Mouse (Mus musculus): ENCODE data around the gene Khdc4. TPM values are rescaled to one million over a fixed set of nuclear protein-coding genes. Genes with fewer than 3 reads are reported as not detected.
A peak's percentile ranks its signal among the peaks of the same experiment; 100 is the strongest.

The Khdc4 gene
- total and polyA plus RNA-seq, 2 experiments from 2014 or later = 66.1 to 74.4 TPM

DNA sequence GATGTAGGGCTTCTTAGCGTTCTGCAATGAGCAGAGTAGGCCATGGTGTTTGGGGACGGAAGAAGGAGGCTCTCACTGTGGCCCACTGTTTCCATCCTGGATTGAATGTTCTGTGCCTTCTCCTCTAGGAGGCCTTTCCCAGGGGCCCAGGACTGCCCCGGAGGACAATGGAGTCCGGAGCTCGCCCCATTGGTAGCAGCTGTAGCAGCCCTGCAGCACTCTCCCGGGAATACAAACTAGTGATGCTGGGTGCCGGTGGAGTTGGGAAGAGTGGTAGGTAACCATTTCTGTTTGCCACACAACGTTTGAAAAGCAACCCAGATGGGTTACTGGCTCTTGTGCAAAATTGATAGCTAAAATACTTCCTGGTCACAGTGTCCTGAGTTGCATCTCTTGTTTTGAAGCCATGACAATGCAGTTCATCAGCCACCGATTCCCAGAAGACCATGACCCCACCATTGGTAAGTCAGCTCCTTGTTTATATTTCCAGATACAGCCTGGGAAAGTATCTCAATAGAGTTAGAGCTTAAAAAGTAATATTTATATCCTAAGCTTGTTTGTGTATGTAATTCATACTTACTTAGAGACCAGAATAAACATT, 31.7 kb downstream of the Khdc4 start:
- TF ChIP-seq CTCF (IDR thresholded peaks at IDR 0.05; ENCODE audit: low read depth) = no peak
- H3K27ac ChIP-seq = peak overlapping the region; percentile 71
- peak overlapping the region; percentile 81 for H3K4me2 ChIP-seq (ENCODE audit: low read depth, low read length)
- H3K4me1 ChIP-seq (ENCODE audit: insufficient read depth, low read length) = peaks cover 10% of the 10 kb centered on the region
- peak overlapping the region; percentile 64 for H3K4me3 ChIP-seq (ENCODE audit: low read length)
- H3K27me3 ChIP-seq (ENCODE audit: insufficient read depth, low read length) = no peaks in the 10 kb centered on the region
- DNase-seq (ENCODE audit: low spot score) = peak; percentile 61
- H3K9ac ChIP-seq (replicated peaks; ENCODE audit: low read length) = peak overlapping the region; percentile 53
- H3K36me3 ChIP-seq (ENCODE audit: insufficient read depth, low read length) = peaks cover 11% of the 10 kb centered on the region
- 5% methylated on average over 9 of the region's 9 CpGs for WGBS
- ATAC-seq = peak; percentile 67
- no peaks in the 10 kb centered on the region for H3K9me3 ChIP-seq (ENCODE audit: low read length)

GRCm38 (mm10) chr3:88717831-88718230, 32.2 kb downstream of the Khdc4 start:
- peak overlapping the region; percentile 81 for H3K4me2 ChIP-seq (ENCODE audit: low read depth, low read length)
- H3K27ac ChIP-seq = no peak overlapping the region
- H3K27me3 ChIP-seq (ENCODE audit: insufficient read depth, low read length) = no peaks in the 10 kb centered on the region
- ATAC-seq = no peak
- H3K4me3 ChIP-seq (ENCODE audit: low read length) = peak overlapping the region; percentile 64
- H3K4me1 ChIP-seq (ENCODE audit: insufficient read depth, low read length) = peaks cover 10% of the 10 kb centered on the region
- H3K36me3 ChIP-seq (ENCODE audit: insufficient read depth, low read length) = peaks cover 9% of the 10 kb centered on the region
- 60% methylated on average over 1 of the region's 1 CpGs for WGBS
- no peak overlapping the region for H3K9ac ChIP-seq (replicated peaks; ENCODE audit: low read length)
- H3K9me3 ChIP-seq (ENCODE audit: low read length) = no peaks in the 10 kb centered on the region
- TF ChIP-seq CTCF (IDR thresholded peaks at IDR 0.05; ENCODE audit: low read depth) = no peak
- no peak for DNase-seq (ENCODE audit: low spot score)

GRCm38 (mm10) chr3:88719098-88719497, 33.5 kb downstream of the Khdc4 start:
- Histone ChIP-seq H3K4me2 (ENCODE audit: low read depth, low read length) (0 out of 2 replicates have a peak overlapping the region, but pooled peaks have one; percentile 81), H3K27me3 (ENCODE audit: insufficient read depth, low read length) (no peaks in the 10 kb centered on the region), H3K4me1 (ENCODE audit: insufficient read depth, low read length) (peaks cover 10% of the 10 kb centered on the region), H3K27ac (no peak overlapping the region), H3K36me3 (ENCODE audit: insufficient read depth, low read length) (no peaks in the 10 kb centered on the region; the same call in 1 of the 2 replicates), H3K9ac (replicated peaks; ENCODE audit: low read length) (no peak overlapping the region), H3K9me3 (ENCODE audit: low read length) (no peaks in the 10 kb centered on the region), H3K4me3 (ENCODE audit: low read length) (no peak overlapping the region)
- peak; percentile 34 for TF ChIP-seq CTCF (IDR thresholded peaks at IDR 0.05; ENCODE audit: low read depth)
- 56% methylated on average over 2 of the region's 2 CpGs for WGBS
- ATAC-seq (peak; percentile 66; the same call in 1 of the 2 replicates), DNase-seq (ENCODE audit: low spot score) (peak; percentile 49)

DNA sequence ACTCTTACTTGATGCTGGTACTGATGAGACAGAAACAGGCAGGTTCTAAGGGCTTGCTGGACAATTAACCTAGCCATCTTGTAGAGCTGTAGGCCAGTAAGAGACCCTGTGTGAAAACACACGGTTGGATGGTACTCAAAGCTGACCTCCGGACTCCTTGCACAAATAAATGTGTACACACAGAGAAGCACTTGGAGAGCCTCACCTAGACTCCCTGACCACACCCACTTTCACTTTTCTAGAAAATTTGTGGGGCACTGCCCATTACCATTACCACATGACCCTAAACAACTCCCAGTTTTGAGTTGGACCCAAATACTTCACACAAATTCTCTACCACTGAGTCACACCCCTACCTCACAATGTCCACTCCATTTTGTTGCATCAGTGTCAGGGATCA, 51.0 kb downstream of the Khdc4 start:
- WGBS = 88% methylated on average over 2 of the region's 2 CpGs
- no peak for ATAC-seq
- Histone ChIP-seq H3K4me1 (ENCODE audit: insufficient read depth, low read length) (no peaks in the 10 kb centered on the region), H3K4me2 (ENCODE audit: low read depth, low read length) (no peak overlapping the region), H3K27me3 (ENCODE audit: insufficient read depth, low read length) (no peaks in the 10 kb centered on the region), H3K9ac (replicated peaks; ENCODE audit: low read length) (no peak overlapping the region), H3K36me3 (ENCODE audit: insufficient read depth, low read length) (no peaks in the 10 kb centered on the region; the same call in 1 of the 2 replicates), H3K27ac (no peak overlapping the region), H3K9me3 (ENCODE audit: low read length) (no peaks in the 10 kb centered on the region), H3K4me3 (ENCODE audit: low read length) (no peak overlapping the region)
- no peak for TF ChIP-seq CTCF (IDR thresholded peaks at IDR 0.05; ENCODE audit: low read depth)
- no peak for DNase-seq (ENCODE audit: low spot score)

DNA sequence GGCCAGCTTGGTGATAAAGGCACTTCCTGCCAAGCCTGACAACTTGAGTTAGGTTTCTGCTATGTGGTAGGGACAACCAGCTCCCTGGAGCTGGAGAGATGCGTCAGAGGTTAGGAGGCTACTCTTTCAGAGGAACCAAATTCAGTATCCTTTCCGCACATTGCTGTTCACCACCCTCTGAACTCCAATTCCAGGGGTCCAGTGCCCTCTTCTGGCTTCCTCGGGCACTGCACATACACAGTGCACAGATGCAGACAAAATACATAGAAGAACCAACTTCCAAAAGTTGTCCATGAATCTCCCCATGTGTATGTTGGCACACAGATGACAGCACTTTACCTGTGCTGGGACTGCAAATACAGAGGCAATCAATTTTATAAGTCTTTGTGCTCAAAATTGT, 53.0 kb downstream of the Khdc4 start:
- H3K36me3 ChIP-seq (ENCODE audit: insufficient read depth, low read length) = no peaks in the 10 kb centered on the region; the same call in 1 of the 2 replicates
- WGBS = 58% methylated on average over 3 of the region's 3 CpGs
- DNase-seq (ENCODE audit: low spot score) = peak; percentile 70
- no peak overlapping the region for H3K4me2 ChIP-seq (ENCODE audit: low read depth, low read length)
- H3K9me3 ChIP-seq (ENCODE audit: low read length) = no peaks in the 10 kb centered on the region
- H3K27me3 ChIP-seq (ENCODE audit: insufficient read depth, low read length) = no peaks in the 10 kb centered on the region
- no peak overlapping the region for H3K27ac ChIP-seq
- no peaks in the 10 kb centered on the region for H3K4me1 ChIP-seq (ENCODE audit: insufficient read depth, low read length)
- no peak for ATAC-seq
- peak; percentile 78 for TF ChIP-seq CTCF (IDR thresholded peaks at IDR 0.05; ENCODE audit: low read depth)
- no peak overlapping the region for H3K9ac ChIP-seq (replicated peaks; ENCODE audit: low read length)
- H3K4me3 ChIP-seq (ENCODE audit: low read length) = no peak overlapping the region

GRCm38 (mm10) chr3:88740147-88740546, 54.5 kb downstream of the Khdc4 start:
- Histone ChIP-seq H3K4me1 (ENCODE audit: insufficient read depth, low read length) (no peaks in the 10 kb centered on the region), H3K27me3 (ENCODE audit: insufficient read depth, low read length) (no peaks in the 10 kb centered on the region), H3K4me3 (ENCODE audit: low read length) (no peak overlapping the region), H3K27ac (no peak overlapping the region), H3K9me3 (ENCODE audit: low read length) (no peaks in the 10 kb centered on the region), H3K9ac (replicated peaks; ENCODE audit: low read length) (no peak overlapping the region), H3K4me2 (ENCODE audit: low read depth, low read length) (no peak overlapping the region), H3K36me3 (ENCODE audit: insufficient read depth, low read length) (peaks cover 4% of the 10 kb centered on the region; the same call in 1 of the 2 replicates)
- DNase-seq (ENCODE audit: low spot score) (no peak), ATAC-seq (no peak)
- WGBS = 98% methylated on average over 3 of the region's 3 CpGs
- TF ChIP-seq CTCF (IDR thresholded peaks at IDR 0.05; ENCODE audit: low read depth) = peak; percentile 42

- Histone ChIP-seq H3K9ac (replicated peaks; ENCODE audit: low read length) (no peak overlapping the region), H3K4me3 (ENCODE audit: low read length) (no peak overlapping the region), H3K27me3 (ENCODE audit: insufficient read depth, low read length) (no peaks in the 10 kb centered on the region), H3K36me3 (ENCODE audit: insufficient read depth, low read length) (peaks cover 28% of the 10 kb centered on the region), H3K9me3 (ENCODE audit: low read length) (no peaks in the 10 kb centered on the region), H3K27ac (no peak overlapping the region), H3K4me2 (ENCODE audit: low read depth, low read length) (no peak overlapping the region), H3K4me1 (ENCODE audit: insufficient read depth, low read length) (no peaks in the 10 kb centered on the region)
- no peak for ATAC-seq
- no peak for DNase-seq (ENCODE audit: low spot score)
- 82% methylated on average over 9 of the region's 9 CpGs for WGBS
- no peak for TF ChIP-seq CTCF (IDR thresholded peaks at IDR 0.05; ENCODE audit: low read depth)
Measured at GRCm38 (mm10) chr3:88745534-88745933, 59.9 kb downstream of the Khdc4 start.
